ENCODE assay signal across 8 mouse cellular contexts in genomic region chr7:44374756-44375155, GRCm38 (mm10). TPM values are rescaled to one million over a fixed set of nuclear protein-coding genes. Genes with fewer than 3 reads are reported as not detected.
DNase-seq lines count a peak whose midpoint lies in the region; ATAC-seq and TF ChIP-seq lines count a peak whose summit lies in the region.

No protein-coding gene starts in this region.

- H3K9me3 ChIP-seq in CH12.LX (replicated peaks; ENCODE audit: low read length): peaks cover 7% of the 10 kb centered on the region
- H3K9me3 ChIP-seq in liver, embryonic 12.5 days (replicated peaks): no peaks in the 10 kb centered on the region
- no peaks in the 10 kb centered on the region for H3K9me3 ChIP-seq in stomach, embryonic 16.5 days (replicated peaks; ENCODE audit: control insufficient read depth, low read length)

- TF ChIP-seq POLR2A in CH12.LX (IDR thresholded peaks at IDR 0.05; ENCODE audit: low read depth, low read length): 0 out of 2 replicates have a peak, but pooled peaks have one; percentile 28
- TF ChIP-seq POLR2A in embryonic fibroblast, embryonic 13.5 days (IDR thresholded peaks at IDR 0.05; ENCODE audit: low read depth, low read length): no peak

- peak overlapping the region; percentile 73 for H3K9ac ChIP-seq in CH12.LX (ENCODE audit: insufficient read depth, low read depth)
- peak overlapping the region; percentile 71 for H3K9ac ChIP-seq in liver, embryonic 12.5 days
- H3K9ac ChIP-seq in stomach, embryonic 16.5 days (ENCODE audit: low read length): peak overlapping the region; percentile 85

- H3K4me3 ChIP-seq in gastrocnemius, adult 2 months: peak overlapping the region; percentile 72
- H3K4me3 ChIP-seq in CH12.LX (replicated peaks in 1 of 3; ENCODE audit: low read depth in 2 of 3, low read length in 2 of 3, poor library complexity in 1 of 3): peak overlapping the region; percentile 62 to 69 (median 68)
- peak overlapping the region; percentile 49 for H3K4me3 ChIP-seq in embryonic fibroblast, embryonic 13.5 days (ENCODE audit: insufficient read depth, low read length)
- H3K4me3 ChIP-seq in liver, embryonic 12.5 days: peak overlapping the region; percentile 67
- peak overlapping the region; percentile 78 for H3K4me3 ChIP-seq in stomach, embryonic 16.5 days (replicated peaks; ENCODE audit: low read length)

- peaks cover 37% of the 10 kb centered on the region for H3K27me3 ChIP-seq in CH12.LX (replicated peaks)
- peaks cover 24% of the 10 kb centered on the region for H3K27me3 ChIP-seq in liver, embryonic 12.5 days (replicated peaks)
- no peaks in the 10 kb centered on the region for H3K27me3 ChIP-seq in stomach, embryonic 16.5 days (ENCODE audit: control insufficient read depth, insufficient read depth, low read length)

- peak overlapping the region; percentile 91 for H3K27ac ChIP-seq in gastrocnemius, adult 2 months
- H3K27ac ChIP-seq in CH12.LX (ENCODE audit: insufficient read depth, low read depth): no peak overlapping the region
- H3K27ac ChIP-seq in embryonic fibroblast, embryonic 13.5 days (ENCODE audit: insufficient read depth, low read length): no peak overlapping the region
- no peak overlapping the region for H3K27ac ChIP-seq in liver, embryonic 12.5 days
- peak overlapping the region; percentile 82 for H3K27ac ChIP-seq in stomach, embryonic 16.5 days (ENCODE audit: low read length)

- no peaks in the 10 kb centered on the region for H3K36me3 ChIP-seq in CH12.LX (replicated peaks in 1 of 2; ENCODE audit: control insufficient read depth in 1 of 2, insufficient read depth in 1 of 2, low read length in 1 of 2)
- H3K36me3 ChIP-seq in liver, embryonic 12.5 days: no peaks in the 10 kb centered on the region
- H3K36me3 ChIP-seq in stomach, embryonic 16.5 days (ENCODE audit: control insufficient read depth, insufficient read depth, low read length): no peaks in the 10 kb centered on the region

- intact Hi-C loops in gastrocnemius, adult 2 months (cut with DNase I): loop anchor here (5.0 to 10.0 kb wide), 3 partner anchors 93 to 1340 kb away; partner anchors contain the start of genes Aspdh, Josd2, Pold1 and Rpl18

- dilution Hi-C loops in CH12.LX (cut with MboI; ENCODE audit: extremely low pct_ligation_motif_present, extremely low pct_unique_long_range_greater_than_20kb, low sequenced_read_pairs): no loop called here

- WGBS in liver, embryonic 12.5 days (ENCODE audit: insufficient replicate concordance): 8% methylated on average over 5 of the region's 5 CpGs
- WGBS in stomach, embryonic 16.5 days: 2% methylated on average over 5 of the region's 5 CpGs

- peak overlapping the region; percentile 79 for H3K4me2 ChIP-seq in CH12.LX (ENCODE audit: insufficient read depth, low read depth, poor library complexity, severe bottlenecking)
- H3K4me2 ChIP-seq in liver, embryonic 12.5 days: peak overlapping the region; percentile 86
- peak overlapping the region; percentile 90 for H3K4me2 ChIP-seq in stomach, embryonic 16.5 days (ENCODE audit: low read depth, low read length)

- H3K79me2 ChIP-seq in CH12.LX (replicated peaks; ENCODE audit: control insufficient read depth, extremely low read depth, insufficient read depth, poor library complexity, severe bottlenecking): no peaks in the 10 kb centered on the region

- ATAC-seq in liver, embryonic 12.5 days: no peak
- ATAC-seq in stomach, embryonic 16.5 days (ENCODE audit: insufficient read depth, low FRiP score): no peak
- ATAC-seq in frontal cortex, adult (ENCODE audit: low TSS enrichment): no peak

- H3K4me1 ChIP-seq in CH12.LX (ENCODE audit: control insufficient read depth in 1 of 2, insufficient read depth in 2 of 2): peaks cover 0 to 21% of the 10 kb centered on the region in 2 experiments; a peak in 2 of 4 replicates
- no peaks in the 10 kb centered on the region for H3K4me1 ChIP-seq in embryonic fibroblast, embryonic 13.5 days (ENCODE audit: control insufficient read depth, insufficient read depth, low read length)
- H3K4me1 ChIP-seq in liver, embryonic 12.5 days: peaks cover 27% of the 10 kb centered on the region
- peaks cover 13% of the 10 kb centered on the region for H3K4me1 ChIP-seq in stomach, embryonic 16.5 days (ENCODE audit: control insufficient read depth, insufficient read depth, low read length)

- no peak for DNase-seq in gastrocnemius, adult 2 months
- DNase-seq in gastrocnemius, postnatal 4 days (ENCODE audit: low spot score in 2 of 2): no peak
- peak; percentile 46 for DNase-seq in CH12.LX (ENCODE audit: extremely low read depth)
- DNase-seq in ovary, adult 18-20 months (ENCODE audit: low spot score): no peak

- TF ChIP-seq EP300 in CH12.LX (IDR thresholded peaks at IDR 0.05; ENCODE audit: low read length): no peak

- in situ Hi-C loops in CH12.LX (cut with MboI; ENCODE audit: low pct_ligation_motif_present, low pct_unique_long_range_greater_than_20kb, low sequenced_read_pairs): no loop called here

- TF ChIP-seq CTCF in gastrocnemius, adult 2 months (IDR thresholded peaks at IDR 0.05): no peak
- no peak for TF ChIP-seq CTCF in CH12.LX (conservative IDR thresholded peaks at IDR 0.05 in 1 of 2, IDR thresholded peaks at IDR 0.05 in 1 of 2; ENCODE audit: low read depth in 2 of 2, low read length in 2 of 2)
- TF ChIP-seq CTCF in embryonic fibroblast, embryonic 13.5 days (IDR thresholded peaks at IDR 0.05; ENCODE audit: borderline replicate concordance, insufficient read depth, low read length): no peak

- no peak for TF ChIP-seq RAD21 in CH12.LX (IDR thresholded peaks at IDR 0.05; ENCODE audit: low read depth, low read length)

TF ChIP-seq in CH12.LX, 34 proteins besides CTCF, POLR2A, EP300 and RAD21:
- no peak for TF ChIP-seq MXI1 (IDR thresholded peaks at IDR 0.05; ENCODE audit: low read depth, low read length)
- TF ChIP-seq MAZ (IDR thresholded peaks at IDR 0.05; ENCODE audit: low read depth, low read length): no peak
- no peak for TF ChIP-seq JUND (conservative IDR thresholded peaks at IDR 0.05; ENCODE audit: low read depth, low read length)
- no peak for TF ChIP-seq RCOR1 (conservative IDR thresholded peaks at IDR 0.05; ENCODE audit: low read depth, low read length)
- TF ChIP-seq TCF12 (IDR thresholded peaks at IDR 0.05; ENCODE audit: low read depth, low read length): no peak
- no peak for TF ChIP-seq ZMIZ1 (IDR thresholded peaks at IDR 0.05; ENCODE audit: low read depth, low read length)
- no peak for TF ChIP-seq ELF1 (IDR thresholded peaks at IDR 0.05; ENCODE audit: low read depth, low read length)
- TF ChIP-seq ETS1 (conservative IDR thresholded peaks at IDR 0.05; ENCODE audit: low read depth, low read length): no peak
- TF ChIP-seq ZC3H11A (IDR thresholded peaks at IDR 0.05; ENCODE audit: low read depth, low read length): no peak
- no peak for TF ChIP-seq IRF4 (IDR thresholded peaks at IDR 0.05; ENCODE audit: low read depth, low read length)
- no peak for TF ChIP-seq PAX5 (IDR thresholded peaks at IDR 0.05; ENCODE audit: low read length)
- no peak for TF ChIP-seq TBP (conservative IDR thresholded peaks at IDR 0.05; ENCODE audit: low read depth, low read length)
- TF ChIP-seq E2F4 (IDR thresholded peaks at IDR 0.05; ENCODE audit: insufficient replicate concordance, low read depth, low read length): no peak
- no peak for TF ChIP-seq KAT2A (IDR thresholded peaks at IDR 0.05; ENCODE audit: insufficient replicate concordance, low read length)
- TF ChIP-seq POLR2AphosphoS2 (IDR thresholded peaks at IDR 0.05; ENCODE audit: low read depth, low read length): no peak
- TF ChIP-seq UBTF (IDR thresholded peaks at IDR 0.05; ENCODE audit: low read depth, low read length): no peak
- no peak for TF ChIP-seq MAX (IDR thresholded peaks at IDR 0.05; ENCODE audit: low read length)

RNA-seq across cellular contexts. Expression of gene Syt3, which starts 9.1 kb away (rescaled TPM):
- total RNA-seq in gastrocnemius, adult 2 months (2021): 1 to 10 TPM; 2.3 to 3.6 TPM
- total RNA-seq in gastrocnemius, postnatal 4 days (2021): under 1 TPM; 0.34 to 0.49 TPM
- total RNA-seq in CH12.LX (2012; rRNA removed) (0.08 and 0.17 TPM in 2 replicates), CH12.LX (2014; rRNA removed) (0.11 TPM in 1 of 2 replicates, not detected in the other)
- polyA plus RNA-seq in CH12.LX (2012; ENCODE audit: insufficient read length, low read depth): 0.30 TPM in 1 of 2 replicates, not detected in the other
- polyA plus RNA-seq in embryonic fibroblast, embryonic 13.5 days (2011; ENCODE audit: insufficient read length, low read depth, missing spikeins): 0.18 and 0.25 TPM in 2 replicates
- 0.05 and 0.11 TPM in 2 replicates for polyA plus RNA-seq in liver, embryonic 12.5 days (2016; fragmentation: Nextera tagmentation; extraction: Ambion mirVana)
- 1.3 and 1.5 TPM in 2 replicates for polyA plus RNA-seq in stomach, embryonic 16.5 days (2015; fragmentation: Nextera tagmentation; extraction: Ambion mirVana)

RNA-seq across cellular contexts. Expression of gene 1700008O03Rik, which starts 10.9 kb away (rescaled TPM):
- total RNA-seq in gastrocnemius, adult 2 months (2021): not detected
- total RNA-seq in gastrocnemius, postnatal 4 days (2021): not detected
- total RNA-seq in CH12.LX (2012; rRNA removed) (0.17 and 0.81 TPM in 2 replicates), CH12.LX (2014; rRNA removed) (not detected in 2 replicates)
- polyA plus RNA-seq in CH12.LX (2012; ENCODE audit: insufficient read length, low read depth): 0.74 and 1.7 TPM in 2 replicates
- not detected in 2 replicates for polyA plus RNA-seq in embryonic fibroblast, embryonic 13.5 days (2011; ENCODE audit: insufficient read length, low read depth, missing spikeins)
- polyA plus RNA-seq in liver, embryonic 12.5 days (2016; fragmentation: Nextera tagmentation; extraction: Ambion mirVana): 0.38 TPM in 1 of 2 replicates, not detected in the other
- 0.84 and 1.2 TPM in 2 replicates for polyA plus RNA-seq in stomach, embryonic 16.5 days (2015; fragmentation: Nextera tagmentation; extraction: Ambion mirVana)

RNA-seq across cellular contexts. Expression of gene Lrrc4b, which starts 54.1 kb away (rescaled TPM):
- total RNA-seq in gastrocnemius, adult 2 months (2021): not detected
- total RNA-seq in gastrocnemius, postnatal 4 days (2021): 1 to 10 TPM; 4.0 to 4.2 TPM
- total RNA-seq in CH12.LX (2012; rRNA removed) (0.04 TPM in 1 of 2 replicates, not detected in the other), CH12.LX (2014; rRNA removed) (not detected in 2 replicates)
- not detected in 2 replicates for polyA plus RNA-seq in CH12.LX (2012; ENCODE audit: insufficient read length, low read depth)
- polyA plus RNA-seq in embryonic fibroblast, embryonic 13.5 days (2011; ENCODE audit: insufficient read length, low read depth, missing spikeins): 0.32 TPM in 1 of 2 replicates, not detected in the other
- 0.07 TPM in 1 of 2 replicates, not detected in the other for polyA plus RNA-seq in liver, embryonic 12.5 days (2016; fragmentation: Nextera tagmentation; extraction: Ambion mirVana)
- 0.31 and 0.52 TPM in 2 replicates for polyA plus RNA-seq in stomach, embryonic 16.5 days (2015; fragmentation: Nextera tagmentation; extraction: Ambion mirVana)

Comparison
In these comparisons a context has a peak if more than half of its experiments do, and no peak if none do; other contexts are left out.
1. H3K27ac ChIP-seq: peak in gastrocnemius, adult 2 months (single experiment) and stomach, embryonic 16.5 days (single experiment); none in CH12.LX (single experiment), embryonic fibroblast, embryonic 13.5 days (single experiment) and liver, embryonic 12.5 days (single experiment).
2. Peak in every context shown above with its lines, with median percentiles within 50 percentile points of each other: H3K4me3 ChIP-seq, H3K4me2 ChIP-seq and H3K9ac ChIP-seq.